Mouse (Mus musculus): ENCODE measurements around the gene Gm5868. TPM values are rescaled to one million over a fixed set of nuclear protein-coding genes. Genes with fewer than 3 reads are reported as not detected.

Gm5868 gene
- total RNA-seq (2014; rRNA removed) (3.5 and 5.0 TPM in 2 replicates), polyA plus RNA-seq (2015; fragmentation: Nextera tagmentation; extraction: Ambion mirVana) (4.6 and 5.7 TPM in 2 replicates)

DNA sequence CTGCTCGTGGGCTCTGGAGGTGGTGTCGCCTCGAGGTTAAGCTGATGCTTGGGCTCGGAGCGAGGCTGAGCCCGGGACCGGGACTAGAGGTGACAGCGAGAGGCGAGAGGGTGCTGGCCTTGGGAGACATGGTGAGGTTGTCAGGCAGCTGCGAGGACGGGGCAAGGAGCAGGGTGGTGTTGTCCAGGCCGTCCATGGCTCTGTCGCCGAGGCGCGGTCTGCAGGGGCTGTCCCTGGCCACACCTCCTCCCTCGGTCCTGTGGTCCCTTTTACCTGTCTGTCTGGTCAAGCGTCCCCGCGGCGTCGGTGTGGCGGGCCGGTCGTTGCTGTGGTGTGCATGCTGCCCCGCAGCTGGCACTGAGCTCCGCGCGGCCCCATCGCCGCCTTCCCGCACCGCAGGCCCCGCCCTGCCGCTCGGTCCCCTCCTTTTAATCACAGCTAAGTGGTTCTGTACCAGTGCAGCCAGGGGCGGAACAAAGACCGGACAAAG lies at the start of gene Gm5868:
Gm5868 (minus strand) TSS at position 360 of the 490 bp plus-strand sequence.
- Histone ChIP-seq H3K9ac (replicated peaks; ENCODE audit: low read length) (no peak within 1 kb of the TSS), H3K36me3 (ENCODE audit: insufficient read depth, low read length) (no peaks in the 10 kb centered on the region), H3K4me2 (ENCODE audit: low read depth, low read length) (peak within 1 kb of the TSS; percentile 56), H3K27ac (no peak within 1 kb of the TSS), H3K4me1 (ENCODE audit: insufficient read depth, low read length) (no peaks in the 10 kb centered on the region; the same call in 1 of the 2 replicates), H3K27me3 (ENCODE audit: insufficient read depth, low read length) (no peaks in the 10 kb centered on the region), H3K4me3 (ENCODE audit: low read length) (peak within 1 kb of the TSS; percentile 34), H3K9me3 (ENCODE audit: low read length) (no peaks in the 10 kb centered on the region)
- TF ChIP-seq CTCF (IDR thresholded peaks at IDR 0.05; ENCODE audit: low read depth), result no peak
- DNase-seq (ENCODE audit: low spot score) (peak; percentile 4), ATAC-seq (peak; percentile 81)
- 3% methylated on average over 38 of the region's 38 CpGs for WGBS

DNA sequence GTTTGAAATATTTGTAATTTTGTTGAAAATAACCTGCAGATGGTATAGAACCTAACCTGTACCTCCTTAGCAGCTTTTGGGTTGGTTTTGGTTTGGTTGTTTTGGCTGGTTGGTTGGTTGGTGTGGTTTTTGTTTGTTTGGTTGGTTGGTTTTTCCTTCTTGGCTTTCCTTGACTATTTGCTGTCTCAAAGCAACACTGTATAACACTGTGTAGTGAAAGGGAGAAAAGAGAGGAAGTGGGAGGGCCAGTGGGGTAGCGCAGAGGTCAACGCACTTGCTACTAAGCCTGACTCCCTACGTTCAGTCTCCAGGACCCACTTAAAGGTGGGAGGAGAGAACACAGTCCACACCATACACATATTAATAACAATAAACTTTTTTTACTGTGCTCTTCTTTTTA lies 49.2 kb upstream of the Gm5868 start:
- no peaks in the 10 kb centered on the region for H3K27me3 ChIP-seq (ENCODE audit: insufficient read depth, low read length)
- H3K9ac ChIP-seq (replicated peaks; ENCODE audit: low read length), result no peak overlapping the region
- no peak overlapping the region for H3K27ac ChIP-seq
- no peak overlapping the region for H3K4me3 ChIP-seq (ENCODE audit: low read length)
- no peak overlapping the region for H3K4me2 ChIP-seq (ENCODE audit: low read depth, low read length)
- H3K9me3 ChIP-seq (ENCODE audit: low read length), result no peaks in the 10 kb centered on the region
- no peaks in the 10 kb centered on the region for H3K4me1 ChIP-seq (ENCODE audit: insufficient read depth, low read length)
- no peaks in the 10 kb centered on the region for H3K36me3 ChIP-seq (ENCODE audit: insufficient read depth, low read length)
- no peak for ATAC-seq
- DNase-seq (ENCODE audit: low spot score), result no peak
- no peak for TF ChIP-seq CTCF (IDR thresholded peaks at IDR 0.05; ENCODE audit: low read depth)
- 85% methylated on average over 3 of the region's 3 CpGs for WGBS

DNA sequence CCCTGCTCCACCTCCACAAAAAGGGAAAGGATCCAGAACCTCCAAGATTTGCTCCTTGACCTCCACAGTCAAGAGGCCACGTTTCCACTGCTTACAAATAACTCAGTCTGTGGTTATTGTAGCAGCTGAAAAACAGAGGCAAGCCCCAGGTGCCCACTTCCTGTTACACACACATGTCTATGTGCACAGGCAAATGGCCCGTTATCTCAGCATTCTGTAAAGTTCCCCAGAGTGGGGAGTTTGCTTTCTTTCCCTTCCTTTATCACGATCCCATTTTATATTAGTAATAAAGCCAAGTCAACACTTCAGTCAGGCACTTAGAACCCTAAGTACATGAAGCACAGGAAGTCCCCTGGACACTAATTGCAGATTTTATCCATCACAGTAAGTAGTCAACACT lies 48.8 kb upstream of the Gm5868 start:
- no peaks in the 10 kb centered on the region for H3K9me3 ChIP-seq (ENCODE audit: low read length)
- H3K36me3 ChIP-seq (ENCODE audit: insufficient read depth, low read length), result no peaks in the 10 kb centered on the region
- TF ChIP-seq CTCF (IDR thresholded peaks at IDR 0.05; ENCODE audit: low read depth), result no peak
- WGBS, result 69% methylated on average over 3 of the region's 3 CpGs
- H3K4me1 ChIP-seq (ENCODE audit: insufficient read depth, low read length), result no peaks in the 10 kb centered on the region
- no peak overlapping the region for H3K27ac ChIP-seq
- no peak overlapping the region for H3K4me2 ChIP-seq (ENCODE audit: low read depth, low read length)
- DNase-seq (ENCODE audit: low spot score) (no peak), ATAC-seq (no peak)
- no peak overlapping the region for H3K4me3 ChIP-seq (ENCODE audit: low read length)
- no peaks in the 10 kb centered on the region for H3K27me3 ChIP-seq (ENCODE audit: insufficient read depth, low read length)
- H3K9ac ChIP-seq (replicated peaks; ENCODE audit: low read length), result no peak overlapping the region

DNA sequence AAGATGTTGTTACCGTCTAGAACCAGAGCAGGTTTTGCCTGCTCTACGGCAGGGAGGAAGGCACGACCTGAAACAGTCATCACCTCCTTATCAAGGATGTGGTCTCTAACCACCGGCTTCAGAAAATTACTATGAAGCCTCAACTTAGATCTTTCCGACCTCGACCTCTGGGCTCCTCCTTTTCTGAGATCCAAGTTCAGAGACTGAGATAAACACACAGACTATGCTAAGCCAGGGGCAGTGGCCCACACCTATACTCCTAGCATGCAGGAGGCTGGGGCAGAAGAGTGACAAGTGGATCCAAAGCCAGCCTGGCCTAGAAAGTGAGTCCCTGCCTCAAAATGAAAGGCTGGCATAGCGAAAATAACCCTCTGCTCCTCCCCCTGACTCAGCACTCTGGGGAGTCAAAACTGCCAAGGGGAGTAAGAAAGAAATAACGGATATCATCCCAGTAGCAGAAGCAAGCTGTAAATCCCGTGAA lies 47.5 kb upstream of the Gm5868 start:
- WGBS, result 87% methylated on average over 9 of the region's 9 CpGs
- TF ChIP-seq CTCF (IDR thresholded peaks at IDR 0.05; ENCODE audit: low read depth), result no peak
- H3K9me3 ChIP-seq (ENCODE audit: low read length), result no peaks in the 10 kb centered on the region
- no peaks in the 10 kb centered on the region for H3K4me1 ChIP-seq (ENCODE audit: insufficient read depth, low read length)
- no peaks in the 10 kb centered on the region for H3K36me3 ChIP-seq (ENCODE audit: insufficient read depth, low read length)
- H3K4me3 ChIP-seq (ENCODE audit: low read length), result no peak overlapping the region
- H3K4me2 ChIP-seq (ENCODE audit: low read depth, low read length), result no peak overlapping the region
- no peak for ATAC-seq
- DNase-seq (ENCODE audit: low spot score), result no peak
- no peak overlapping the region for H3K9ac ChIP-seq (replicated peaks; ENCODE audit: low read length)
- no peak overlapping the region for H3K27ac ChIP-seq
- H3K27me3 ChIP-seq (ENCODE audit: insufficient read depth, low read length), result no peaks in the 10 kb centered on the region

DNA sequence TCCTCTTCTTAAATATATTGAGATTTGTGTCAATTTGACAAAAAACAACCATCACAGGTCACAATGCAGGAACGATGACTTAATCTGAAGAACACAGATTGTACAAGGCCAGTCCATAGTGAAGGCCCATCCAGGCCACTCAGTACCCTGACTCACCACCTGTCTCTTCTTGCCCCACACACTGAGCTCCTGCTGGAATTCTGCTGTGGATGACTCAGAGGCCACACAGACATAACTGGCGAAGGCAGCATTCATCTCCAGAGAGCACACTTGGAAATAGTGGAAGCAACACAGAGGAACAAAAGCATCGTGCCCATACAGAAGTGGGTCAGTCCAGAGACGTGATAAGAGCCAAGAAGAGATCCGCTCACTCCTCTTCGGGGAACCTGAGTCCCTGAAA lies 42.7 kb upstream of the Gm5868 start:
- Histone ChIP-seq H3K27ac (no peak overlapping the region), H3K27me3 (ENCODE audit: insufficient read depth, low read length) (no peaks in the 10 kb centered on the region), H3K4me1 (ENCODE audit: insufficient read depth, low read length) (no peaks in the 10 kb centered on the region), H3K36me3 (ENCODE audit: insufficient read depth, low read length) (no peaks in the 10 kb centered on the region), H3K9ac (replicated peaks; ENCODE audit: low read length) (no peak overlapping the region), H3K4me3 (ENCODE audit: low read length) (no peak overlapping the region), H3K9me3 (ENCODE audit: low read length) (no peaks in the 10 kb centered on the region), H3K4me2 (ENCODE audit: low read depth, low read length) (no peak overlapping the region)
- TF ChIP-seq CTCF (IDR thresholded peaks at IDR 0.05; ENCODE audit: low read depth), result no peak
- 90% methylated on average over 6 of the region's 6 CpGs for WGBS
- ATAC-seq, result no peak
- DNase-seq (ENCODE audit: low spot score), result no peak

DNA sequence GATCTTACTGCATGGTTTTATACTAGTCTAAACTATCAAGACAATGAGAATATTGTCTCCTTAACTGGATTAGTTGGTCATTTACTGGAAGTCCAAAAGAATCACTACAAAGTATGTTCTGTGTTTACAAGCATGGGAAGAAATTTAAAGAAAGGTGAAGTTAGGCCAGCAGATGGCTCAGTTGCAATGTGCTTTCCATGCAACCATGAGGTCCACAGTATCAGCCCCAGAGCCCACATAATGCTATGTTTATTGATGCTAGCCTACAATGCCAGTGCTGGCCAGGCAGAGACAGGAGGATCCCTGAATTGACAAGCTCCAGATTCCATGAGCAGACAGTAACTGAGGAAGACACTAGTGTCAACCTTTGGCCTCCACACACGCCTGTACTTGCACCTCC lies 33.7 kb upstream of the Gm5868 start:
- ATAC-seq (no peak), DNase-seq (ENCODE audit: low spot score) (no peak)
- no peak for TF ChIP-seq CTCF (IDR thresholded peaks at IDR 0.05; ENCODE audit: low read depth)
- 97% methylated on average over 1 of the region's 1 CpGs for WGBS
- H3K4me2 ChIP-seq (ENCODE audit: low read depth, low read length), result no peak overlapping the region
- no peaks in the 10 kb centered on the region for H3K36me3 ChIP-seq (ENCODE audit: insufficient read depth, low read length)
- H3K9ac ChIP-seq (replicated peaks; ENCODE audit: low read length), result no peak overlapping the region
- H3K27me3 ChIP-seq (ENCODE audit: insufficient read depth, low read length), result no peaks in the 10 kb centered on the region
- H3K9me3 ChIP-seq (ENCODE audit: low read length), result no peaks in the 10 kb centered on the region
- H3K4me3 ChIP-seq (ENCODE audit: low read length), result no peak overlapping the region
- no peak overlapping the region for H3K27ac ChIP-seq
- no peaks in the 10 kb centered on the region for H3K4me1 ChIP-seq (ENCODE audit: insufficient read depth, low read length)

DNA sequence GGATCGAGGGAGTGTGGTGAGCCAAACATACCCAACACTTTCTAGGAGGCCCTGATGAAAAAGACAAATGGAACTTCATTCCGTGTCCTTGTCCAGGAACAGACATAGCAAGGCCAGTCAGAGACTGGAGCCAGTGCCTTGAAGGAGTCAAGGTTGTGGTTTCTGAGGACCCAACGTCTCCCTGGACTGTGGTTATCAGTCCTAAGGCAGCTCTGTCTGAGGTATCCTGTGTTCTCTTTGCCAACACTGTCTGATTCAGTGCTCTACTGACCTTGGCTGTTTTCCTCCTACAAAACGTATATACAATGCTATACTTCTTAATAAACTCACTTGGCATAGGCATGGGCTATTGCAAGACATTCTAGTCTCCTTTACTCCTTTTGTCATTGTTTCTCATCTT lies 30.1 kb upstream of the Gm5868 start:
- Histone ChIP-seq H3K4me1 (ENCODE audit: insufficient read depth, low read length) (no peaks in the 10 kb centered on the region), H3K9ac (replicated peaks; ENCODE audit: low read length) (no peak overlapping the region), H3K4me2 (ENCODE audit: low read depth, low read length) (no peak overlapping the region), H3K4me3 (ENCODE audit: low read length) (no peak overlapping the region), H3K27me3 (ENCODE audit: insufficient read depth, low read length) (no peaks in the 10 kb centered on the region), H3K9me3 (ENCODE audit: low read length) (no peaks in the 10 kb centered on the region), H3K27ac (no peak overlapping the region), H3K36me3 (ENCODE audit: insufficient read depth, low read length) (no peaks in the 10 kb centered on the region)
- 88% methylated on average over 4 of the region's 4 CpGs for WGBS
- no peak for TF ChIP-seq CTCF (IDR thresholded peaks at IDR 0.05; ENCODE audit: low read depth)
- no peak for ATAC-seq
- no peak for DNase-seq (ENCODE audit: low spot score)

All from hindbrain, postnatal 0 days (tissue).